Mouse (Mus musculus) cerebellum, adult 2 months (tissue): ENCODE results near the gene Tmem205.
A peak's percentile ranks its signal among the peaks of the same experiment; 100 is the strongest.

Experiments used
- CTCF ChIP-seq: fragments of 200-500 bp; IDR thresholded peaks from 2 replicates; pipeline ENCODE4 v1.5.1; 2011; ENCODE audit warnings: low read depth, mild to moderate bottlenecking, control low read depth, low read length, moderate library complexity, borderline replicate concordance; ENCODE audit not compliant: insufficient read depth
- POLR2A ChIP-seq: fragments of 200-500 bp; IDR thresholded peaks from 2 replicates; pipeline ENCODE4 v1.6.1; 2011; ENCODE audit warnings: low read length, control low read depth, borderline replicate concordance; ENCODE audit not compliant: insufficient read depth

DNA sequence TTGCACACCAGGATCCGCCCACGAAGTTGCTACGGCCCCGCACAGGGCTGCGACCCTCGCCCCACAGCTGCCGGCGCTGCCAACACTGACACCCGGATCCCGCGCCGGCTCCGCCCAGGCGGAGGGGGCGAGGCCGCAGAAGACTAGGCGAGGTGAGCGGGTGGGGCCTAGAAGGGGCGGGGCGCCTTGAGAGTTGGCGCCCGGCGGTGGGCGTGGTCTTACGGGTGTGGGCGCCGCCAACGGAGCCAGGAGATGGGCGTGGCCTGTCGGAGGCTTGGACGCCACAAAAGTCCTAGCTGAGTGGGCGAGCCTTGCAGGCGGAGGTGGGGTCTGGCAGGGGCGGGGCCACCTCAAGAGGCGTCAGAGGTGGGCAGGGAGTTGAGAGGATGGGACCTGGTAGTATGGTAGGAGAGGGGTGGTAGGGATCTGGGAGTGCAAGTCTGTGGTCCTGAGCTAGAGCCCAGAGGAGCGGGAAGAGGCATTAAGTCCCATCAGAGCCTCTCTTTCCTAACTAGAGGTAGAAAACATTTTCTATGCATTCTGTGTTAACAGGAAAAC, 9.2 kb downstream of the Tmem205 start, which contains the start of gene Rab3d:
- no peak for TF ChIP-seq CTCF
- TF ChIP-seq POLR2A = peak; percentile 46; the same call in 1 of the 2 replicates
